Mouse (Mus musculus): ENCODE measurements around the gene Tmem38a.

DNA sequence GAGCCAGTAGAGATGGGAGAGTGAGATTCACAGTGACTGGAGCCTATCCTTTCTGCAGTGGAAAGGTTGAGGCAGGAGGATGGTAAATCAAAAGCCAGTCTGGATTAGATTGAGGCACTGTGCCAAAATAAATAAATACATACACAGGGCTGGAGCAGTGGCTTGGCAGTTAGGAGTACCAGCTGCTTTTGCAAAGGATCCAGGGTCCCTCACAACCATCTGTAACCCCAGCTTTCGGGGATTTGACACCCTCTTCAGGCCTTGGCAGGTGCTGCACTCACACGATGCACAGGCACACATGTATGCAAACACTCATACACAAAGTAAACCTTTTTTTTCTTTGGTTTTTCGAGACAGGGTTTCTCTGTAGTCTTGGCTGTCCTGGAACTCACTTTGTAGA, 5.4 kb downstream of the Tmem38a start:
- TF ChIP-seq CTCF (IDR thresholded peaks at IDR 0.05; ENCODE audit: low read depth) = no peak
- no peak for TF ChIP-seq EP300 (IDR thresholded peaks at IDR 0.05; ENCODE audit: low read depth)

Data from heart, postnatal 0 days (tissue).